Mouse (Mus musculus): ENCODE measurements around the gene Tbc1d10c. TPM values are rescaled to one million over a fixed set of nuclear protein-coding genes. Genes with fewer than 3 reads are reported as not detected.

Tbc1d10c gene
- polyA plus RNA-seq, 1 experiment from 2014 or later = 0.54 TPM

Small RNA genes lying within 50 kb of the gene (microRNA-seq; reads per million reads assigned to microRNA genes)
- gene Gm26115 = not detected

Other genes starting within 250 kb of the Tbc1d10c start
- not detected in 2 replicates for gene Aldh3b3, start 232.6 kb downstream of the Tbc1d10c start, polyA plus RNA-seq (2014; fragmentation: Nextera tagmentation; extraction: Ambion mirVana)
- gene Aldh3b2, start 219.0 kb downstream of the Tbc1d10c start, polyA plus RNA-seq (2014; fragmentation: Nextera tagmentation; extraction: Ambion mirVana) = 0.16 and 0.32 TPM in 2 replicates
- gene Acy3, start 204.7 kb downstream of the Tbc1d10c start, polyA plus RNA-seq (2014; fragmentation: Nextera tagmentation; extraction: Ambion mirVana) = 0.96 and 2.2 TPM in 2 replicates
- not detected in 2 replicates for gene Tbx10, start 198.5 kb downstream of the Tbc1d10c start, polyA plus RNA-seq (2014; fragmentation: Nextera tagmentation; extraction: Ambion mirVana)
- 26.8 and 30.3 TPM in 2 replicates for gene Nudt8, start 190.7 kb downstream of the Tbc1d10c start, polyA plus RNA-seq (2014; fragmentation: Nextera tagmentation; extraction: Ambion mirVana)
- gene Gm49405, start 190.7 kb downstream of the Tbc1d10c start, polyA plus RNA-seq (2014; fragmentation: Nextera tagmentation; extraction: Ambion mirVana) = 3.3 and 3.9 TPM in 2 replicates
- gene Doc2g, start 188.0 kb downstream of the Tbc1d10c start, polyA plus RNA-seq (2014; fragmentation: Nextera tagmentation; extraction: Ambion mirVana) = 5.7 and 7.1 TPM in 2 replicates
- gene Ndufv1, start 178.5 kb downstream of the Tbc1d10c start, polyA plus RNA-seq (2014; fragmentation: Nextera tagmentation; extraction: Ambion mirVana) = 223 and 231 TPM in 2 replicates
- 397 and 514 TPM in 2 replicates for gene Gstp1, start 153.3 kb downstream of the Tbc1d10c start, polyA plus RNA-seq (2014; fragmentation: Nextera tagmentation; extraction: Ambion mirVana)
- gene Gstp2, start 145.3 kb downstream of the Tbc1d10c start, polyA plus RNA-seq (2014; fragmentation: Nextera tagmentation; extraction: Ambion mirVana) = 1.9 TPM in 1 of 2 replicates, not detected in the other
- gene Gstp3, start 131.7 kb downstream of the Tbc1d10c start, polyA plus RNA-seq (2014; fragmentation: Nextera tagmentation; extraction: Ambion mirVana) = not detected in 2 replicates
- gene Cabp2, start 109.7 kb downstream of the Tbc1d10c start, polyA plus RNA-seq (2014; fragmentation: Nextera tagmentation; extraction: Ambion mirVana) = not detected in 2 replicates
- 83.4 and 87.0 TPM in 2 replicates for gene Cdk2ap2, start 94.1 kb downstream of the Tbc1d10c start, polyA plus RNA-seq (2014; fragmentation: Nextera tagmentation; extraction: Ambion mirVana)
- gene Pitpnm1, start 91.3 kb downstream of the Tbc1d10c start, polyA plus RNA-seq (2014; fragmentation: Nextera tagmentation; extraction: Ambion mirVana) = 72.8 and 89.0 TPM in 2 replicates
- 84.3 and 98.0 TPM in 2 replicates for gene Aip, start 65.4 kb downstream of the Tbc1d10c start, polyA plus RNA-seq (2014; fragmentation: Nextera tagmentation; extraction: Ambion mirVana)
- not detected in 2 replicates for gene Gpr152, start 51.5 kb downstream of the Tbc1d10c start, polyA plus RNA-seq (2014; fragmentation: Nextera tagmentation; extraction: Ambion mirVana)
- gene Cabp4, start 47.3 kb downstream of the Tbc1d10c start, polyA plus RNA-seq (2014; fragmentation: Nextera tagmentation; extraction: Ambion mirVana) = 0.14 and 0.15 TPM in 2 replicates
- gene Coro1b, start 42.7 kb downstream of the Tbc1d10c start, polyA plus RNA-seq (2014; fragmentation: Nextera tagmentation; extraction: Ambion mirVana) = 105 and 117 TPM in 2 replicates
- gene Ptprcap, start 37.7 kb downstream of the Tbc1d10c start, polyA plus RNA-seq (2014; fragmentation: Nextera tagmentation; extraction: Ambion mirVana) = 0.55 and 0.64 TPM in 2 replicates
- 37.3 and 42.2 TPM in 2 replicates for gene Rps6kb2, start 27.9 kb downstream of the Tbc1d10c start, polyA plus RNA-seq (2014; fragmentation: Nextera tagmentation; extraction: Ambion mirVana)
- 3.9 and 6.0 TPM in 2 replicates for gene Carns1, start 15.8 kb downstream of the Tbc1d10c start, polyA plus RNA-seq (2014; fragmentation: Nextera tagmentation; extraction: Ambion mirVana)
- gene Ppp1ca, start 781 bp upstream of the Tbc1d10c start, polyA plus RNA-seq (2014; fragmentation: Nextera tagmentation; extraction: Ambion mirVana) = 591 and 597 TPM in 2 replicates
- 20.3 and 22.7 TPM in 2 replicates for gene Rad9a, start 10.4 kb upstream of the Tbc1d10c start, polyA plus RNA-seq (2014; fragmentation: Nextera tagmentation; extraction: Ambion mirVana)
- 0.08 and 0.46 TPM in 2 replicates for gene Clcf1, start 23.0 kb upstream of the Tbc1d10c start, polyA plus RNA-seq (2014; fragmentation: Nextera tagmentation; extraction: Ambion mirVana)
- gene AC109138.7, start 23.1 kb upstream of the Tbc1d10c start, polyA plus RNA-seq (2014; fragmentation: Nextera tagmentation; extraction: Ambion mirVana) = not detected in 2 replicates
- 18.5 and 19.1 TPM in 2 replicates for gene Pold4, start 40.6 kb upstream of the Tbc1d10c start, polyA plus RNA-seq (2014; fragmentation: Nextera tagmentation; extraction: Ambion mirVana)
- 8.8 and 12.8 TPM in 2 replicates for gene Ssh3, start 77.9 kb upstream of the Tbc1d10c start, polyA plus RNA-seq (2014; fragmentation: Nextera tagmentation; extraction: Ambion mirVana)
- gene Ankrd13d, start 91.9 kb upstream of the Tbc1d10c start, polyA plus RNA-seq (2014; fragmentation: Nextera tagmentation; extraction: Ambion mirVana) = 34.5 and 39.3 TPM in 2 replicates
- gene Grk2, start 114.9 kb upstream of the Tbc1d10c start, polyA plus RNA-seq (2014; fragmentation: Nextera tagmentation; extraction: Ambion mirVana) = 29.0 and 30.0 TPM in 2 replicates
- 29.2 and 43.9 TPM in 2 replicates for gene Kdm2a, start 207.0 kb upstream of the Tbc1d10c start, polyA plus RNA-seq (2014; fragmentation: Nextera tagmentation; extraction: Ambion mirVana)
- 2.6 and 4.8 TPM in 2 replicates for gene Rhod, start 248.1 kb upstream of the Tbc1d10c start, polyA plus RNA-seq (2014; fragmentation: Nextera tagmentation; extraction: Ambion mirVana)

All from midbrain, embryonic 14.5 days (tissue).